Mouse (Mus musculus): ENCODE results near the gene S1pr3. TPM values are rescaled to one million over a fixed set of nuclear protein-coding genes. Genes with fewer than 3 reads are reported as not detected.

The S1pr3 gene
- polyA plus RNA-seq, 1 experiment from 2014 or later = 37.7 TPM

DNA sequence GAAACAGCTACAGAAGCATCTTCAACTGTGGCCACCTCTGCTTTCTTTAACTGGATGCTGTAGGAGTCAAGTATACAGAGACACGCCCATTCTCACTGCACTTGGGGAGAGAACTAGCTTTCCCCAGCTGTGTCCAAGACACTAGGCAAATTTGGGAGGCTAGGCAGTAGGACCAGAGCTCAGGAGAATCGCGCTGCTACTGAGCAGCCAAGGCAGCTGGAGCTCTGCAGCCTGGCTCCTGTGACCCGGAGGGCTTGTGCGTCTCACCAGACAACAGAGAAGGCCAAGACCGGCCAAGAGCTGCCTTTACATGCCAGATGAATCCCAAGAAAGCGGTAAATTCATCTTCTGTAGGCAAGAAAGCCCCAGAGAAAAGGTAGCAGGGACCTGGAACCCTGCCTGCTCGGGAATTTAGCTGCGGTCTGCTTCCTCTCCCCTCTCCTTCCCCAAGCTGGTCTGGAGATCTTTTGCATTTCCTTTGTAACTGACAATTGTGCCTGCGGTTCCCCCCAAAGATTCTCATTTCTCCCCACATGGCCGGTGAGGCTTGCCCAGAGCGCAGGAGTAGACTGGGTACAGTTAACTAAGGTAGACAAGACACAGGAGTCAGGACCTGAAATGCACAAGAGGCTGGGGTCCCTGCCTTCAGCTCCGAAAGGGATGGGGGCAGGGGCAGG lies 760 bp upstream of the S1pr3 start:
- H3K9ac ChIP-seq = peak overlapping the region; percentile 16; the same call in 1 of the 2 replicates
- 30% methylated on average over 13 of the region's 13 CpGs for WGBS
- peak overlapping the region; percentile 81 for H3K27ac ChIP-seq
- H3K4me2 ChIP-seq = peak overlapping the region; percentile 72
- H3K9me3 ChIP-seq = no peaks in the 10 kb centered on the region
- no peaks in the 10 kb centered on the region for H3K36me3 ChIP-seq
- H3K27me3 ChIP-seq (replicated peaks) = no peaks in the 10 kb centered on the region
- H3K4me3 ChIP-seq (replicated peaks) = peak overlapping the region; percentile 55
- ATAC-seq (ENCODE audit: insufficient read depth, low FRiP score, low read depth) = 0 out of 2 replicates have a peak, but pooled peaks have one; percentile 24
- H3K4me1 ChIP-seq = peaks cover 15% of the 10 kb centered on the region

- ATAC-seq (ENCODE audit: insufficient read depth, low FRiP score, low read depth) = no peak
- peaks cover 9% of the 10 kb centered on the region for H3K36me3 ChIP-seq
- H3K4me1 ChIP-seq = peaks cover 15% of the 10 kb centered on the region
- H3K4me3 ChIP-seq (replicated peaks) = peak overlapping the region; percentile 55
- H3K27me3 ChIP-seq (replicated peaks) = no peaks in the 10 kb centered on the region
- 52% methylated on average over 6 of the region's 6 CpGs for WGBS
- H3K4me2 ChIP-seq = peak overlapping the region; percentile 72
- no peak overlapping the region for H3K9ac ChIP-seq
- no peak overlapping the region for H3K27ac ChIP-seq
- no peaks in the 10 kb centered on the region for H3K9me3 ChIP-seq
Measured at GRCm38 (mm10) chr13:51409936-51410481, 1.6 kb downstream of the S1pr3 start.

- Histone ChIP-seq H3K9ac (peak overlapping the region; percentile 19; the same call in 1 of the 2 replicates), H3K27ac (peak overlapping the region; percentile 80), H3K9me3 (no peaks in the 10 kb centered on the region), H3K27me3 (replicated peaks) (no peaks in the 10 kb centered on the region), H3K4me3 (replicated peaks) (peak overlapping the region; percentile 55), H3K4me2 (peak overlapping the region; percentile 72), H3K36me3 (peaks cover 12% of the 10 kb centered on the region), H3K4me1 (peaks cover 15% of the 10 kb centered on the region)
- ATAC-seq (ENCODE audit: insufficient read depth, low FRiP score, low read depth) = no peak
- WGBS = 36% methylated on average over 9 of the region's 9 CpGs
Measured at GRCm38 (mm10) chr13:51411243-51411642, 2.8 kb downstream of the S1pr3 start.

- 0 out of 2 replicates have a peak overlapping the region, but pooled peaks have one; percentile 19 for H3K9ac ChIP-seq
- peaks cover 15% of the 10 kb centered on the region for H3K4me1 ChIP-seq
- H3K27me3 ChIP-seq (replicated peaks) = no peaks in the 10 kb centered on the region
- H3K36me3 ChIP-seq = peaks cover 12% of the 10 kb centered on the region
- H3K27ac ChIP-seq = peak overlapping the region; percentile 80
- peak overlapping the region; percentile 55 for H3K4me3 ChIP-seq (replicated peaks)
- no peaks in the 10 kb centered on the region for H3K9me3 ChIP-seq
- peak overlapping the region; percentile 72 for H3K4me2 ChIP-seq
- ATAC-seq (ENCODE audit: insufficient read depth, low FRiP score, low read depth) = no peak
- WGBS = 22% methylated on average over 12 of the region's 12 CpGs
Measured at GRCm38 (mm10) chr13:51411696-51412430, 3.4 kb downstream of the S1pr3 start.

DNA sequence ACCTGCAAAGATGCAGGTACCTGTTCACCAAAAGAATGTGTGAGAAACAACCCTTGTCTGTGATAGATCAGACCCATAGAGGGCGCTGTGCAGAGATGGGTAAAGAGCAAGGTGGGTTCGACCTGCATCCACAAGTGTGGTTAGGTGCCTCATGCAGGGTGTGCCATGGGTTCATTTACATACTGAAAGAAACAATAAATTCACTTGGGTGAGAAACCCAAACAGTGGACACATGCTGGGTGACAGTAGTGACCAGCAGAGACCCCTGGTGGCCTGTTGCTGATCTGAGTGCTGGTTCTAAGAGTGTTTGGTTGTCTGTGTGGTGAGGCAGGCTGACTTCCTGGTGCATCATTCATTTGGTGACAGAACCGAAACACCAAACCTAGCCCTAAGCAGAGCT lies 5.0 kb downstream of the S1pr3 start:
- Histone ChIP-seq H3K9me3 (no peaks in the 10 kb centered on the region), H3K27ac (no peak overlapping the region), H3K4me2 (no peak overlapping the region), H3K4me3 (replicated peaks) (no peak overlapping the region), H3K36me3 (peaks cover 12% of the 10 kb centered on the region), H3K27me3 (replicated peaks) (no peaks in the 10 kb centered on the region), H3K4me1 (peaks cover 22% of the 10 kb centered on the region), H3K9ac (no peak overlapping the region)
- no peak for ATAC-seq (ENCODE audit: insufficient read depth, low FRiP score, low read depth)
- WGBS = 66% methylated on average over 3 of the region's 3 CpGs

DNA sequence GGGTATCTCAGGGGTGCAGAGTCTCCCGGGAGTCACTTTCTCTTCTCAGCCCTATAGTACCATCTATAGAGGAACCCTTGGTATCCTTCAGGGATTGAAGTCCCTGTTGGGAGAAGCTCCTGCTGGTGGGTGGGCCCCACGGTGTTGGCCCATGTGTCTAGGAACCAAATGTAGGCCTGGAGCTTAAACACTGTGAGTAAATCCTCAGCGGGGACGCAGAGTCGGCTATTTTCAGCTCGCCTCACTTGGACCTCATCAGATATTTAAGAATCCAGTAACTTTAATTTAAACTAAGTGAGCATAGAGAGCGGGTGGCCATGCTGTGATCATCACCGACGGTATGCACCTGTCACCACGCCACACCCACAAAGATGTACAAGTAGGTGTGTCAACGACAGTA lies 8.3 kb downstream of the S1pr3 start:
- no peak overlapping the region for H3K4me2 ChIP-seq
- H3K4me3 ChIP-seq (replicated peaks) = no peak overlapping the region
- no peak for ATAC-seq (ENCODE audit: insufficient read depth, low FRiP score, low read depth)
- H3K27me3 ChIP-seq (replicated peaks) = no peaks in the 10 kb centered on the region
- H3K4me1 ChIP-seq = peaks cover 23% of the 10 kb centered on the region
- no peaks in the 10 kb centered on the region for H3K9me3 ChIP-seq
- H3K9ac ChIP-seq = no peak overlapping the region
- H3K27ac ChIP-seq = no peak overlapping the region
- WGBS = 76% methylated on average over 11 of the region's 11 CpGs
- peaks cover 17% of the 10 kb centered on the region for H3K36me3 ChIP-seq

- H3K36me3 ChIP-seq = peaks cover 17% of the 10 kb centered on the region
- WGBS = 52% methylated on average over 6 of the region's 6 CpGs
- H3K27ac ChIP-seq = peak overlapping the region; percentile 76
- no peak overlapping the region for H3K4me3 ChIP-seq (replicated peaks)
- peaks cover 16% of the 10 kb centered on the region for H3K4me1 ChIP-seq
- no peaks in the 10 kb centered on the region for H3K9me3 ChIP-seq
- no peaks in the 10 kb centered on the region for H3K27me3 ChIP-seq (replicated peaks)
- 0 out of 2 replicates have a peak overlapping the region, but pooled peaks have one; percentile 16 for H3K4me2 ChIP-seq
- no peak for ATAC-seq (ENCODE audit: insufficient read depth, low FRiP score, low read depth)
- no peak overlapping the region for H3K9ac ChIP-seq
Measured at GRCm38 (mm10) chr13:51417796-51418195, 9.4 kb downstream of the S1pr3 start.

GRCm38 (mm10) chr13:51418268-51418941 lies 10.0 kb downstream of the S1pr3 start:
- Histone ChIP-seq H3K9me3 (no peaks in the 10 kb centered on the region), H3K27ac (peak overlapping the region; percentile 76), H3K4me1 (peaks cover 16% of the 10 kb centered on the region), H3K27me3 (replicated peaks) (no peaks in the 10 kb centered on the region), H3K36me3 (peaks cover 17% of the 10 kb centered on the region), H3K4me3 (replicated peaks) (no peak overlapping the region), H3K9ac (no peak overlapping the region), H3K4me2 (peak overlapping the region; percentile 33)
- ATAC-seq (ENCODE audit: insufficient read depth, low FRiP score, low read depth) = peak; percentile 74
- WGBS = 4% methylated on average over 20 of the region's 20 CpGs

DNA sequence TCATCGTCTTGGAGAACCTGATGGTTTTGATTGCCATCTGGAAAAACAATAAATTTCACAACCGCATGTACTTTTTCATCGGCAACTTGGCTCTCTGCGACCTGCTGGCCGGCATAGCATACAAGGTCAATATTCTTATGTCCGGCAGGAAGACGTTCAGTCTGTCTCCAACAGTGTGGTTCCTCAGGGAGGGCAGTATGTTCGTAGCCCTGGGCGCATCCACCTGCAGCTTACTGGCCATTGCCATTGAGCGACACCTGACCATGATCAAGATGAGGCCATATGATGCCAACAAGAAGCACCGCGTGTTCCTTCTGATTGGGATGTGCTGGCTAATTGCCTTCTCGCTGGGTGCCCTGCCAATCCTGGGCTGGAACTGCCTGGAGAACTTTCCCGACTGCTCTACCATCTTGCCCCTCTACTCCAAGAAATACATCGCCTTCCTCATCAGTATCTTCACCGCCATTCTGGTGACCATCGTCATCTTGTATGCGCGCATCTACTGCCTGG lies 10.6 kb downstream of the S1pr3 start:
- H3K4me1 ChIP-seq = peaks cover 16% of the 10 kb centered on the region
- peak overlapping the region; percentile 33 for H3K4me2 ChIP-seq
- H3K4me3 ChIP-seq (replicated peaks) = no peak overlapping the region
- H3K9me3 ChIP-seq = no peaks in the 10 kb centered on the region
- 76% methylated on average over 19 of the region's 19 CpGs for WGBS
- H3K27ac ChIP-seq = no peak overlapping the region
- H3K27me3 ChIP-seq (replicated peaks) = no peaks in the 10 kb centered on the region
- no peak overlapping the region for H3K9ac ChIP-seq
- ATAC-seq (ENCODE audit: insufficient read depth, low FRiP score, low read depth) = 0 out of 2 replicates have a peak, but pooled peaks have one; percentile 24
- peaks cover 17% of the 10 kb centered on the region for H3K36me3 ChIP-seq

DNA sequence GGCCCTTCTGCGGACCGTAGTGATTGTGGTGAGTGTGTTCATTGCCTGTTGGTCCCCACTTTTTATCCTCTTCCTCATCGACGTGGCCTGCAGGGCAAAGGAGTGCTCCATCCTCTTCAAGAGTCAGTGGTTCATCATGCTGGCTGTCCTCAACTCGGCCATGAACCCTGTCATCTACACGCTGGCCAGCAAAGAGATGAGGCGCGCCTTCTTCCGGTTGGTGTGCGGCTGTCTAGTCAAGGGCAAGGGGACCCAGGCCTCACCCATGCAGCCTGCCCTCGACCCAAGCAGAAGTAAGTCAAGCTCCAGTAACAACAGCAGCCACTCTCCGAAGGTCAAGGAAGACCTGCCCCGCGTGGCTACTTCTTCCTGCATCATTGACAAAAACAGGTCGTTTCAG lies 11.1 kb downstream of the S1pr3 start:
- no peak overlapping the region for H3K27ac ChIP-seq
- H3K36me3 ChIP-seq = peaks cover 14% of the 10 kb centered on the region
- H3K4me2 ChIP-seq = no peak overlapping the region
- H3K9me3 ChIP-seq = no peaks in the 10 kb centered on the region
- H3K4me3 ChIP-seq (replicated peaks) = no peak overlapping the region
- H3K27me3 ChIP-seq (replicated peaks) = no peaks in the 10 kb centered on the region
- ATAC-seq (ENCODE audit: insufficient read depth, low FRiP score, low read depth) = no peak
- H3K4me1 ChIP-seq = peaks cover 16% of the 10 kb centered on the region
- 89% methylated on average over 15 of the region's 15 CpGs for WGBS
- no peak overlapping the region for H3K9ac ChIP-seq

DNA sequence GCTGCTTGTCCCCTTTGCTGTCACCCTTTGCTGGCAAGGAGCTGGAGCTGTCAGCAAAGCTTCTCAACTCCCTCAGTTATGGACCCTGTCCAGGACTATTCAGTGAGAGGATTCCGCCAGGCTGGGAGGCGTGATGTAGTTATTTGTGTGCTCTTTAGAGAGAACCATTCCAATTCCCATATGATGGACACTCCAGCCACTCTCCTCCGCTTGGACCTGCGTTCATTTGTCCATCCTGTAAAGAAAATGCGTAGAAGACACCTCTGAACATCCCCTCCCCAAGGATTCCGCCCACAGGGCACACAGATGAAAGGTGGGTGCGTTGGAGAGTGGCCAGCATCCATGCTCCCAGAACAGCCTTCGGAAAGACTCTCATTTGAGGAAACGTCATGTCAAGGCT lies 12.4 kb downstream of the S1pr3 start:
- peaks cover 16% of the 10 kb centered on the region for H3K4me1 ChIP-seq
- 0 out of 2 replicates have a peak, but pooled peaks cover 5% of the 10 kb centered on the region for H3K36me3 ChIP-seq
- WGBS = 79% methylated on average over 9 of the region's 9 CpGs
- no peaks in the 10 kb centered on the region for H3K9me3 ChIP-seq
- H3K4me3 ChIP-seq (replicated peaks) = no peak overlapping the region
- no peak overlapping the region for H3K9ac ChIP-seq
- no peak overlapping the region for H3K4me2 ChIP-seq
- no peaks in the 10 kb centered on the region for H3K27me3 ChIP-seq (replicated peaks)
- H3K27ac ChIP-seq = no peak overlapping the region
- ATAC-seq (ENCODE audit: insufficient read depth, low FRiP score, low read depth) = no peak
